Mouse (Mus musculus) left cerebral cortex, postnatal 36 days (tissue): Measurements from ENCODE around the gene Cnga2. TPM values are rescaled to one million over a fixed set of nuclear protein-coding genes. Genes with fewer than 3 reads are reported as not detected.
"Not testable (repeated sequence)": the region's sequence is repeated elsewhere in the genome, so short reads cannot be mapped to it uniquely, and the experiment has no call there.

Source experiments
- DNase-seq, 2 experiments: peaks; one replicate each; pipeline ENCODE4 v3.0.0; 2021 to 2022; ENCODE audit warnings: low spot score in 2 of 2, mixed read lengths in 1 of 2
- intact Hi-C: fragments of 180-260 bp; cut with DNase I; formaldehyde crosslinking; loops from one replicate; pipeline ENCODE4 v1.15.1; 2025
- total RNA-seq, 2 experiments: library from RNA; stranded (reverse); gene quantifications; 2 replicates each; pipeline ENCODE4 v1.2.3; 2021

The Cnga2 gene
- 1 to 10 TPM in 1 of 2 experiments, not detected in 1; 1.4 TPM for total RNA-seq

GRCm38 (mm10) chrX:71991549-71991948, at the start of gene Cnga2:
Gene Cnga2, plus strand, starts transcription at chrX:71991849.
- DNase-seq = no peak
- intact Hi-C loops = no loop called here

DNA sequence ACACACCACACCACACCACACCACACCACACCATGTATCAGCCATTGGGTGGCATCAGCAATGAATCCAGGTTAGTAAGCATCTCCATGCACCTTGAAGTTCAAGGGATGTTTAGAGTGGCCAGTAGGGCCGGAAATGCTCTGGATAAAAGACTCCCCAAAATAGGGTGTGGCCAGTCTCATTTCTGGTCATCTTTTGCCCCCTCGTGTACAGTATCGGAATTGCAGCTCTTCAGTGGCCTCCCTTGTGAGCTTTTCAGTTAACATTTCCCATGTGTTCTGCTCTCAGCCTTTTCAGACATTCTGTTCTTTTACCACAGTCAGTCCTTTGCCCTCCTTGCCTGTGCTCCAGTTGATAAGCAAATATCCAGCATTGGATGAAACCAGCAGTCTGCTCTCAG, 45.0 kb upstream of the Cnga2 start:
- intact Hi-C loops = loop anchor here (2.0 kb wide), 1 partner anchor 298 kb away; no protein-coding TSS in a partner anchor
- peak in 1 of 2 experiments; percentile 18 for DNase-seq

DNA sequence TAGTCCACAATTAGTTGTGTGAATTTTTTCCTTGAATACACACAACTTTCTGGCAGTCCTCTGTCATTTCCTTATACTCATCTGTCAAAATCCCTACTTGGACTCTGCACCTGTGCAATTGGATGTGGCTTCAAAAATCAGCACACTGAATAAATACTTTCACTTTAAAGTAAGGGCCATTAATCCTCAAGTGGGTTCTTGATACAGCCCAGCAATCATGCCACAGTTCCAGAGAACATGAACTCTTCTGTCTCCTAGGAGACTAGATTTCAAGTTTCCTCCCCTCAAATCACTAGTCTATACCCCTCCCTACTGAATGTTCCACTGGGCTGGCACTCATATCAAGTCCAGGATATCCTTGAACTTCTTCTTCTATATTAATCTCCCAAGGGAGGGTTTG, 33.3 kb upstream of the Cnga2 start:
- DNase-seq = no peak
- intact Hi-C loops = no loop called here

GRCm38 (mm10) chrX:71962073-71963051, 29.3 kb upstream of the Cnga2 start, which contains the start of gene Prrg3:
Gene Prrg3, plus strand, starts transcription at chrX:71962624.
- peak; percentile 27 to 37 for DNase-seq
- intact Hi-C loops = no loop called here

DNA sequence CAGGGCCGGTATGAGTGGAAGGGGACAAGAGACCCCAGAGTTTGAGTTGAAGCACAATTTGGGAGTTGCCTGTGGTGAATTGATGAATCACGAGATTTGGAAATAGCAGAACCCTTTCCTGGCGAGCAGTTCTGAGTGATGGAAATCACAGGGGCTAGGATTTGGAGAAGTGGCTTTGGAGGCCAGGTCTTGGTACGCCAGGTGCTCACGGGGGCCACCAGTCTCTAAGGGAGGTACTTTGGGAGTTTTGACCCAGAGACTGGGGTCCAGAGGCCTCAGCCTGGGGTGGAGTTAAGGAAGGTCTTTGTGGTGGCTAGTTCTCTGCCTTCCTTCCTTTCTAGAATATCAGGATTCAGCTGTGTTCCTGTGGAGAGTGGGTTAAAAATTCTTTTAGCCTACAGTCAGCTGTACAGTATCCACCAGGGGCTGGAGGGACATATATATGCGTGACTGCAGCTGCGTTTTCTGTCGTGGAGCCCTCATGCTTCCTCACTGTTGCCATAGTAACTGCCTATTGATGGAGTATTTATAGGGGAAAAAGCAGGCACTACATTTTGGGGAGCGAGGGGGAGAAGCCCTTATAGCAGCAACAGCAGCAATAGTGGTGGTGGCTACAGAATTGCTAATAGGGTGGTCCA, 28.3 kb upstream of the Cnga2 start:
- intact Hi-C loops = no loop called here
- peak in 1 of 2 experiments; percentile 8 for DNase-seq

DNA sequence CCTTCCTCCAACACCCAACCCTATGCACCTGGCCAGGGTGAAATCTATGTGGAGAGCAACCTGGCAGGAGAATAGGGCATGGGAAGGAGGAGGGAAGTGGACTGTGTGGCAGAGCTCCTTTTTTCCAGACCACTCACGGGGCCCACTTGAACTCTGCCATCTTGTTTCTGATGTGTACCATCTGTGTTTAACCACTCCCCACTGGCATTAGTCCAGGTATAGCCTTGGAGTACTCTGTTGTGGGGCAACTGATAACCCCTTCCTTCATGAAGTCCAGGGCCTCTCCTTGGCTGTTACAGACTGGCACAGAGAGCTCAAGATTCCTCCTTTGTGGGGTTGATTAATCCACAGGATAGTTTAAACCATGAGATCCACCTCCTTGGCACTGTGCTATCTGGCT, 23.4 kb upstream of the Cnga2 start:
- DNase-seq = no peak
- intact Hi-C loops = no loop called here

DNA sequence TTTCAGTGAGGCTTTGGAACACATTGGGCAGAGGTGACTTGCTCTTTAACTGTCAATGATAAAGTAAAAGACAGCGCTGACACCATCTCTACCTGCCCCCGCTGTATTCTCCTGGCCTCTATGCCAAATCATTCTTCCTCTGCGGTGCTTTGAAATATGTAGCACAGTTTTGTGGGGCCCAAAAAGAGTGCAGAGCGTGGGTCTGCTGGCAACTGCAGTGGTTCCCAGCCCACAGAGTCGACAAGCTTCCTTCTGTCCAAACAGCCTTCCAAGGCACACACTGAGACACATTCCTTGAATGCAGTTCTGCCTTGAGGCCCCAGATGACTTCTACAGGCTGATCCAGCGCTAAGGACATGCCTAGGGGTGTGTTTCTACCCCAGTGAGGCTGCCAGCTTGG, 22.8 kb upstream of the Cnga2 start:
- intact Hi-C loops = no loop called here
- DNase-seq = peak; percentile 28 to 55

DNA sequence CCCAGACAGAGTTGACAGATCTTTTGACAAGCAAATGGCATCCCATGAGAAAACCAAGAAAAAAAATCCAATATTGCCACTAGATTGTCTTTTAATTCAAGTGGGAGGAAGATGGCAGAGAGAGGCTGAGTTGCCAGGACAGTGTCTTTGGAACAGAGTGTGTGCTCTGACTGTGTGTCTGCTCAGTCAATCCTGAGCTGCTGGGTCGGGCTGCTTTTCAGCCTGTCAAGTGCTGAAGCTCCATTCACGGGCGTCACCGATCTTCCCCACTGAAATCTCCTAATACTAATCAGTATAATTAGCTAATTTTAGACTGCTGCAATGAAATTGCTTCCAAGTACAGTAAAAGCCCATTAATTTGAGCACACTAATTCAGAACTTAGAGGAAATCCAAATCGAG, 20.3 kb upstream of the Cnga2 start:
- no peak for DNase-seq
- intact Hi-C loops = no loop called here

- no peak for DNase-seq
- intact Hi-C loops = no loop called here
Observed at GRCm38 (mm10) chrX:71972686-71973085, 19.0 kb upstream of the Cnga2 start, which contains the start of gene Fate1. Gene Fate1, plus strand, starts transcription at chrX:71972986.

- intact Hi-C loops, DNase-seq: not testable (repeated sequence)
Observed at GRCm38 (mm10) chrX:71977681-71978080, 14.0 kb upstream of the Cnga2 start.

GRCm38 (mm10) chrX:71980443-71980842, 11.2 kb upstream of the Cnga2 start:
- intact Hi-C loops = no loop called here
- no peak for DNase-seq

- no peak for DNase-seq
- intact Hi-C loops = no loop called here
Observed at GRCm38 (mm10) chrX:71981322-71981721, 10.3 kb upstream of the Cnga2 start.

DNA sequence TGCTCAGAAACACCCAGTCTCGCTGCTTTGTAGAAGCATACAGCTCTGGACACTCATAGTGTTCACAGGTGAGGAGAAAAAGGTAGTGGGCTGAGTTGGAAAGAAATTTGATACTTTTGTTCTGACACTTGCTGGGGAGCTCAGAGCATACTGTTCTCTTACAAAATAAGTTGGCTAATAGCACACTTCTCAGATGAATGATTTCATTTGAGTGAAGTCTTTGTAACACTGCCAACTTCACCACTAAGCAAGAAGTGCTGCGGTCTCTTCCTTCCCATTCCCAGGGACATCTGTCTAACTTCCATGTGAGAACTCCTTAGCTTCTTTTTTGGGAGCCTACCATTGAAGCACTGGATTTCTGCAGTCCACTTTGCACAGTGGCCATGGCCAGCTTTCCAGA, 8.4 kb upstream of the Cnga2 start:
- intact Hi-C loops = no loop called here

GRCm38 (mm10) chrX:71983775-71984174, 7.9 kb upstream of the Cnga2 start:
- intact Hi-C loops = no loop called here
- no peak for DNase-seq

More for the DNA sequence above, 8.4 kb upstream of the Cnga2 start:
- no peak for DNase-seq

- intact Hi-C loops = no loop called here
- DNase-seq = no peak
Observed at GRCm38 (mm10) chrX:71995972-71996371, 4.3 kb downstream of the Cnga2 start.

- DNase-seq = no peak
- intact Hi-C loops = no loop called here
Observed at GRCm38 (mm10) chrX:72009930-72010329, 18.3 kb downstream of the Cnga2 start.

GRCm38 (mm10) chrX:72012236-72012635, 20.6 kb downstream of the Cnga2 start:
- intact Hi-C loops = loop anchor here (2.0 kb wide), 1 partner anchor 807 kb away; no protein-coding TSS in a partner anchor

GRCm38 (mm10) chrX:72012804-72013203, 21.2 kb downstream of the Cnga2 start:
- intact Hi-C loops = loop anchor here (2.0 kb wide), 1 partner anchor 806 kb away; no protein-coding TSS in a partner anchor
- DNase-seq = peak; percentile 11 to 38

More at GRCm38 (mm10) chrX:72012236-72012635, 20.6 kb downstream of the Cnga2 start:
- peak; percentile 29 to 42 for DNase-seq

GRCm38 (mm10) chrX:72022241-72022640, 30.6 kb downstream of the Cnga2 start:
- intact Hi-C loops = no loop called here

GRCm38 (mm10) chrX:72022750-72023398, 31.2 kb downstream of the Cnga2 start:
- DNase-seq = peak in 1 of 2 experiments; percentile 17
- intact Hi-C loops = no loop called here

More at GRCm38 (mm10) chrX:72022241-72022640, 30.6 kb downstream of the Cnga2 start:
- DNase-seq = no peak
